Mouse (Mus musculus): Measurements from ENCODE around the gene Usp19.

DNA sequence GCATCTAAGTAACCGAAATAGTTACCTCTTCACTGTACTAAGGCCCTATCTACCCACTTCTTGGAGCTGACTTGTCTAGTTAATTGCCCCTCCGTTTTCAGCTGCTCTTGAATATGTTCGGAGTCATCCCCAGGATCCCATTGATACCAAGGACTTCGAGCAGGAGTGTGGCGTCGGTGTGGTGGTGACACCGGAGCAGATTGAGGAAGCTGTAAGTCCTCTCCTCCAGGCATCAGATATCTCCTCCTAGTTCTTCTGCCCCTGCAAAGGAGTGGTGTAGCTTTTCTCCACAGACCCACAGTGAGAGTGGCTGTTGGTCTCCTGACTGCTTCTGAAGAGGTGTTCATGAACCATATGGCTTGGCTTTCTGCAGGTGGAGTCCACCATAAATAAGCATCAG lies 18.4 kb downstream of the Usp19 start:
- TF ChIP-seq E2F4 (IDR thresholded peaks at IDR 0.05; ENCODE audit: insufficient read depth) (no peak), USF1 (IDR thresholded peaks at IDR 0.05; ENCODE audit: low read depth) (no peak), MAX (IDR thresholded peaks at IDR 0.05; ENCODE audit: low read depth) (no peak), POLR2AphosphoS2 (IDR thresholded peaks at IDR 0.05; ENCODE audit: insufficient read length, low read depth) (no peak), POLR2A (IDR thresholded peaks at IDR 0.05; ENCODE audit: insufficient read length, low read depth) (no peak), MYOG (IDR thresholded peaks at IDR 0.05; ENCODE audit: control insufficient read depth in 1 of 3, insufficient read depth in 1 of 3, insufficient read length in 2 of 3, low read depth in 2 of 3) (no peak), TCF3 (IDR thresholded peaks at IDR 0.05; ENCODE audit: insufficient read length, low read depth) (no peak), MYOD1 (IDR thresholded peaks at IDR 0.05; ENCODE audit: control insufficient read depth in 1 of 3, insufficient read length in 2 of 3, low read depth in 2 of 3) (no peak), REST (IDR thresholded peaks at IDR 0.05; ENCODE audit: insufficient read depth, insufficient read length) (no peak)
